Mouse (Mus musculus): ENCODE results near the gene C4bp. TPM values are rescaled to one million over a fixed set of nuclear protein-coding genes. Genes with fewer than 3 reads are reported as not detected.

The C4bp gene
- total and polyA plus RNA-seq, 3 experiments, result not detected

DNA sequence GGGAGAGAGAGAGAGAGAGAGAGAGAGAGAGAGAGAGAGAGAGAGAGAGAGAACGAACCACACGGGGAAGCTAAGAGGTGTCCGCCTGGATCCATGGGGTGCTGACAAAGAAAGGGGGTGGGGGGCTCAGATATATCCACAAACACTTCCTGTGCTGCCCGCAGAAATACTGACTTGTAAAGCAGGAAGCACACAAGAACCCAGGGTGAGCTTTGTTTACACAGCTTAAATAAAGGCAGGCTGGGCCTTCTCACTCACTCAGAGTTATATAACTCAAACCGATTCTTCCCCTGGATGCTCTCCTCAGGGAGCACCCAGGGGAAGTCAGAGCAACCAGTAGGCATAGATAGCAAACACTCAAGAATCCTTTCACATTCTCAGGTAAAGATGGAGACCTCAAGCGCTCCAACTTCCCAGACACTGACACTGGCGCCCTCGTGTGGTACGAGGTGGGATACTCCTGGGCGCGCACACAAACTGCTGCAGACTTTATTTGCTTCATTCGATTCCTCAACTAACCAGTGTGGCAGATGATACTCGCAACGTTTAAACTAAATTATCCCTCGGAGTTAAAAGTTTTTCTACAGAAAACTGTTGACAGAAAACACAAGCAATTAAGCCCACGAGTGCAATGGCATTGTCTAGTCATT is 27.5 kb downstream of the C4bp start (continued):
- TF ChIP-seq MEF2A (IDR thresholded peaks at IDR 0.05; ENCODE audit: extremely low read depth, insufficient replicate concordance, low read depth, low read length, poor library complexity, severe bottlenecking), result no peak
- TF ChIP-seq E2F4 (IDR thresholded peaks at IDR 0.05; ENCODE audit: borderline replicate concordance, low read depth, low read length), result no peak
- TF ChIP-seq ZMIZ1 (IDR thresholded peaks at IDR 0.05; ENCODE audit: low read depth, low read length), result no peak
- TF ChIP-seq TBP (IDR thresholded peaks at IDR 0.05; ENCODE audit: low read depth, low read length), result no peak
- TF ChIP-seq TCF12 (IDR thresholded peaks at IDR 0.05; ENCODE audit: low read depth, low read length), result 0 out of 2 replicates have a peak, but pooled peaks have one; percentile 5
- no peak for TF ChIP-seq MAFK (IDR thresholded peaks at IDR 0.05; ENCODE audit: borderline replicate concordance, low read depth, low read length)
- TF ChIP-seq HCFC1 (IDR thresholded peaks at IDR 0.05; ENCODE audit: low read depth, low read length), result no peak
- no peak for TF ChIP-seq EP300 (IDR thresholded peaks at IDR 0.05; ENCODE audit: low read depth in 1 of 2, low read length in 2 of 2)
- no peak for TF ChIP-seq GATA1 (IDR thresholded peaks at IDR 0.05; ENCODE audit: low read depth, low read length)
- no peak for TF ChIP-seq CHD1 (IDR thresholded peaks at IDR 0.05; ENCODE audit: low read depth, low read length)
- no peak for TF ChIP-seq GABPA (IDR thresholded peaks at IDR 0.05; ENCODE audit: low read depth, low read length)
- TF ChIP-seq ZNF384 (IDR thresholded peaks at IDR 0.05; ENCODE audit: low read depth, low read length), result no peak
- TF ChIP-seq JUND (IDR thresholded peaks at IDR 0.05; ENCODE audit: low read depth, low read length), result no peak

DNA sequence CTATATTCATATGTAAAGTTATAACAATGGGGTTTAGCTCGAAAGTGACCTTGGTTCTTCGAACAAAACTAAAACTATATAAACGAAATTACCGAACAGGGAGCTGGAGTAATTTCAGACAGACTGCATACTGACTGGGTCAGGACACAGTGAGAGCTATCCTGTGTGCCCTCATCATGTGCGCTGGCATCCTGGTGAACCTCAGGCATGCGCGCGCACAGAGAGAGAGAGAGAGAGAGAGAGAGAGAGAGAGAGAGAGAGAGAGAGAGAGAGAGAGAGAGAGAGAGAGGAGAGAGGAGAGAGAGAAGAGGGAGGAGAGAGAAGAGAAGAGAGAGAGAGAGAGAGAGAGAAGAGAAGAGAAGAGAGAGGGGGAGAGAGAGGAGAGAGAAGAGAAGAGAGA is 28.1 kb downstream of the C4bp start:
- Histone ChIP-seq H3K4me3 (ENCODE audit: control insufficient read depth in 1 of 2, insufficient read depth in 1 of 2, low read depth in 2 of 2, low read length in 2 of 2) (no peak overlapping the region), H3K9ac (ENCODE audit: control insufficient read depth, low read depth, low read length, poor library complexity, severe bottlenecking) (no peak overlapping the region), H3K9me3 (replicated peaks; ENCODE audit: insufficient read depth, low read length) (no peaks in the 10 kb centered on the region), H3K4me1 (ENCODE audit: control insufficient read depth in 1 of 2, insufficient read depth in 2 of 2, low read length in 2 of 2) (no peaks in the 10 kb centered on the region), H3K79me2 (ENCODE audit: control insufficient read depth, insufficient read depth, low read length, poor library complexity) (no peaks in the 10 kb centered on the region), H3K27ac (ENCODE audit: control insufficient read depth, low read depth, low read length) (no peak overlapping the region), H3K27me3 (ENCODE audit: control insufficient read depth in 1 of 2, insufficient read depth in 2 of 2, low read length in 2 of 2) (peaks cover 6 to 13% of the 10 kb centered on the region in 2 experiments), H3K36me3 (ENCODE audit: control insufficient read depth in 1 of 2, insufficient read depth in 2 of 2, low read length in 2 of 2) (no peaks in the 10 kb centered on the region)
- TF ChIP-seq ELF1 (IDR thresholded peaks at IDR 0.05; ENCODE audit: low read depth, low read length), result no peak
- no peak for TF ChIP-seq ZNF384 (IDR thresholded peaks at IDR 0.05; ENCODE audit: low read depth, low read length)
- no peak for TF ChIP-seq POLR2AphosphoS5 (IDR thresholded peaks at IDR 0.05; ENCODE audit: borderline replicate concordance, low read depth, low read length)
- no peak for TF ChIP-seq RCOR1 (IDR thresholded peaks at IDR 0.05; ENCODE audit: low read depth, low read length)
- no peak for TF ChIP-seq ZKSCAN1 (IDR thresholded peaks at IDR 0.05; ENCODE audit: low read depth, low read length)
- no peak for TF ChIP-seq MAFK (IDR thresholded peaks at IDR 0.05; ENCODE audit: borderline replicate concordance, low read depth, low read length)
- no peak for TF ChIP-seq MYB (IDR thresholded peaks at IDR 0.05; ENCODE audit: low read depth, low read length)
- TF ChIP-seq E2F4 (IDR thresholded peaks at IDR 0.05; ENCODE audit: borderline replicate concordance, low read depth, low read length), result no peak
- no peak for TF ChIP-seq GABPA (IDR thresholded peaks at IDR 0.05; ENCODE audit: low read depth, low read length)
- no peak for TF ChIP-seq EP300 (IDR thresholded peaks at IDR 0.05; ENCODE audit: low read depth in 1 of 2, low read length in 2 of 2)
- no peak for TF ChIP-seq UBTF (IDR thresholded peaks at IDR 0.05; ENCODE audit: borderline replicate concordance, insufficient read depth, low read depth, low read length)
- no peak for TF ChIP-seq TBP (IDR thresholded peaks at IDR 0.05; ENCODE audit: low read depth, low read length)
- no peak for DNase-seq (ENCODE audit: low read depth, low spot score)
